Mouse (Mus musculus) heart, embryonic 10.5 days (tissue): ENCODE measurements around the gene Tmem117. TPM values are rescaled to one million over a fixed set of nuclear protein-coding genes. Genes with fewer than 3 reads are reported as not detected.

Experiments used
- DNase-seq: peaks from one replicate; pipeline ENCODE4 v3.0.0-alpha.2; 2017; ENCODE audit warnings: low spot score
- H3K27ac ChIP-seq: fragments of 300-500 bp; sonication (generic); 2 replicates; pipeline ENCODE4 v1.5.1; 2016; ENCODE audit warnings: mild to moderate bottlenecking
- H3K27me3 ChIP-seq: fragments of 300-500 bp; sonication (generic); 2 replicates; pipeline ENCODE4 v1.6.1; 2016; ENCODE audit warnings: mild to moderate bottlenecking; ENCODE audit not compliant: poor library complexity, insufficient read depth, severe bottlenecking
- H3K36me3 ChIP-seq: fragments of 300-500 bp; sonication (generic); 2 replicates; pipeline ENCODE4 v1.6.1; 2016; ENCODE audit warnings: mild to moderate bottlenecking, moderate library complexity
- H3K4me1 ChIP-seq: fragments of 300-500 bp; sonication (generic); 2 replicates; pipeline ENCODE4 v1.6.1; 2016; ENCODE audit warnings: mild to moderate bottlenecking
- H3K4me3 ChIP-seq: fragments of 300-500 bp; sonication (generic); 2 replicates; pipeline ENCODE4 v1.5.1; 2016; ENCODE audit warnings: mild to moderate bottlenecking, moderate library complexity
- H3K9me3 ChIP-seq: fragments of 300-500 bp; sonication (generic); 2 replicates; pipeline ENCODE4 v1.6.1; 2016; ENCODE audit warnings: mild to moderate bottlenecking, moderate library complexity
- WGBS: fragments of 180-500 bp; shearing (Covaris S2); methylation state at CpG from one replicate; pipeline ENCODE4 v1.1.7; 2016; 5-methylcytosine and 5-hydroxymethylcytosine counted together
- polyA plus RNA-seq: library from polyadenylated mRNA; unstranded; fragments of >200 nt; fragmentation: Nextera tagmentation; extraction: Ambion mirVana; gene quantifications from 2 replicates; pipeline ENCODE4 v1.2.1, GENCODE M21; 2016

Gene Tmem117
- polyA plus RNA-seq, 1 experiment from 2014 or later = 0.73 TPM

GRCm38 (mm10) chr15:94801462-94801861 is 172.4 kb downstream of the Tmem117 start:
- no peak for DNase-seq
- WGBS = 73% methylated on average over 8 of the region's 8 CpGs
- Histone ChIP-seq H3K4me3 (no peak overlapping the region), H3K4me1 (peaks cover 8% of the 10 kb centered on the region), H3K27me3 (peaks cover 74% of the 10 kb centered on the region), H3K36me3 (no peaks in the 10 kb centered on the region), H3K9me3 (no peaks in the 10 kb centered on the region), H3K27ac (no peak overlapping the region)

GRCm38 (mm10) chr15:94802820-94803219 is 173.8 kb downstream of the Tmem117 start:
- no peak for DNase-seq
- 85% methylated on average over 17 of the region's 17 CpGs for WGBS
- Histone ChIP-seq H3K4me1 (peaks cover 8% of the 10 kb centered on the region), H3K36me3 (no peaks in the 10 kb centered on the region), H3K4me3 (no peak overlapping the region), H3K27ac (no peak overlapping the region), H3K27me3 (peaks cover 79% of the 10 kb centered on the region), H3K9me3 (no peaks in the 10 kb centered on the region)

- Histone ChIP-seq H3K36me3 (no peaks in the 10 kb centered on the region), H3K9me3 (no peaks in the 10 kb centered on the region), H3K27me3 (peaks cover 76% of the 10 kb centered on the region), H3K4me1 (peaks cover 8% of the 10 kb centered on the region), H3K27ac (no peak overlapping the region), H3K4me3 (no peak overlapping the region)
- WGBS = 30% methylated on average over 17 of the region's 17 CpGs
- DNase-seq = no peak
Measured at GRCm38 (mm10) chr15:94803624-94804342, 174.8 kb downstream of the Tmem117 start.

- Histone ChIP-seq H3K4me3 (no peak overlapping the region), H3K9me3 (no peaks in the 10 kb centered on the region), H3K36me3 (no peaks in the 10 kb centered on the region), H3K27me3 (peaks cover 67% of the 10 kb centered on the region), H3K4me1 (peaks cover 8% of the 10 kb centered on the region), H3K27ac (no peak overlapping the region)
- DNase-seq = no peak
- 81% methylated on average over 3 of the region's 3 CpGs for WGBS
Measured at GRCm38 (mm10) chr15:94806005-94806404, 177.0 kb downstream of the Tmem117 start.

GRCm38 (mm10) chr15:94811550-94811949 is 182.5 kb downstream of the Tmem117 start:
- Histone ChIP-seq H3K9me3 (no peaks in the 10 kb centered on the region), H3K4me3 (no peak overlapping the region), H3K27me3 (peaks cover 32% of the 10 kb centered on the region), H3K36me3 (no peaks in the 10 kb centered on the region), H3K27ac (no peak overlapping the region), H3K4me1 (no peaks in the 10 kb centered on the region)
- no peak for DNase-seq
- 76% methylated on average over 5 of the region's 5 CpGs for WGBS

GRCm38 (mm10) chr15:94814213-94815100 is 185.4 kb downstream of the Tmem117 start:
- no peaks in the 10 kb centered on the region for H3K36me3 ChIP-seq
- WGBS = 83% methylated on average over 15 of the region's 15 CpGs
- H3K9me3 ChIP-seq = no peaks in the 10 kb centered on the region
- DNase-seq = no peak
- no peak overlapping the region for H3K4me3 ChIP-seq
- H3K27me3 ChIP-seq = peaks cover 17% of the 10 kb centered on the region; the same call in 1 of the 2 replicates
- H3K4me1 ChIP-seq = no peaks in the 10 kb centered on the region
- H3K27ac ChIP-seq = no peak overlapping the region

- no peak for DNase-seq
- no peak overlapping the region for H3K4me3 ChIP-seq
- no peaks in the 10 kb centered on the region for H3K36me3 ChIP-seq
- H3K27ac ChIP-seq = no peak overlapping the region
- no peaks in the 10 kb centered on the region for H3K27me3 ChIP-seq
- WGBS = 82% methylated on average over 3 of the region's 3 CpGs
- H3K4me1 ChIP-seq = no peaks in the 10 kb centered on the region
- H3K9me3 ChIP-seq = no peaks in the 10 kb centered on the region
Measured at GRCm38 (mm10) chr15:94835634-94836033, 206.6 kb downstream of the Tmem117 start.

GRCm38 (mm10) chr15:94838646-94839045 is 209.6 kb downstream of the Tmem117 start:
- no peaks in the 10 kb centered on the region for H3K9me3 ChIP-seq
- H3K27me3 ChIP-seq = no peaks in the 10 kb centered on the region
- DNase-seq = no peak
- H3K36me3 ChIP-seq = no peaks in the 10 kb centered on the region
- H3K27ac ChIP-seq = no peak overlapping the region
- 85% methylated on average over 4 of the region's 4 CpGs for WGBS
- H3K4me3 ChIP-seq = no peak overlapping the region
- no peaks in the 10 kb centered on the region for H3K4me1 ChIP-seq

GRCm38 (mm10) chr15:94847501-94847900 is 218.5 kb downstream of the Tmem117 start:
- DNase-seq = no peak

GRCm38 (mm10) chr15:94859641-94860040 is 230.6 kb downstream of the Tmem117 start:
- 87% methylated on average over 6 of the region's 6 CpGs for WGBS
- Histone ChIP-seq H3K4me1 (0 out of 2 replicates have a peak, but pooled peaks cover 2% of the 10 kb centered on the region), H3K27me3 (peaks cover 3% of the 10 kb centered on the region; the same call in 1 of the 2 replicates), H3K4me3 (no peak overlapping the region), H3K9me3 (no peaks in the 10 kb centered on the region), H3K27ac (no peak overlapping the region), H3K36me3 (no peaks in the 10 kb centered on the region)
- no peak for DNase-seq

More at GRCm38 (mm10) chr15:94847501-94847900, 218.5 kb downstream of the Tmem117 start:
- Histone ChIP-seq H3K27me3 (no peaks in the 10 kb centered on the region), H3K4me3 (no peak overlapping the region), H3K36me3 (no peaks in the 10 kb centered on the region), H3K27ac (no peak overlapping the region), H3K9me3 (no peaks in the 10 kb centered on the region), H3K4me1 (no peaks in the 10 kb centered on the region)
- 78% methylated on average over 2 of the region's 2 CpGs for WGBS

GRCm38 (mm10) chr15:94861173-94861572 is 232.1 kb downstream of the Tmem117 start:
- Histone ChIP-seq H3K4me3 (no peak overlapping the region), H3K27ac (no peak overlapping the region)
- 90% methylated on average over 2 of the region's 2 CpGs for WGBS

GRCm38 (mm10) chr15:94864134-94864533 is 235.1 kb downstream of the Tmem117 start:
- no peak for DNase-seq
- Histone ChIP-seq H3K36me3 (no peaks in the 10 kb centered on the region), H3K4me1 (no peaks in the 10 kb centered on the region), H3K9me3 (no peaks in the 10 kb centered on the region), H3K4me3 (no peak overlapping the region), H3K27ac (no peak overlapping the region), H3K27me3 (no peaks in the 10 kb centered on the region)
- 43% methylated on average over 1 of the region's 1 CpGs for WGBS

More at GRCm38 (mm10) chr15:94861173-94861572, 232.1 kb downstream of the Tmem117 start:
- H3K4me1 ChIP-seq = no peaks in the 10 kb centered on the region
- H3K9me3 ChIP-seq = no peaks in the 10 kb centered on the region
- H3K36me3 ChIP-seq = no peaks in the 10 kb centered on the region
- H3K27me3 ChIP-seq = peaks cover 3% of the 10 kb centered on the region; the same call in 1 of the 2 replicates
- DNase-seq = no peak

- no peak overlapping the region for H3K4me3 ChIP-seq
- no peaks in the 10 kb centered on the region for H3K36me3 ChIP-seq
- H3K9me3 ChIP-seq = no peaks in the 10 kb centered on the region
- no peaks in the 10 kb centered on the region for H3K4me1 ChIP-seq
- H3K27ac ChIP-seq = no peak overlapping the region
- DNase-seq = no peak
- no peaks in the 10 kb centered on the region for H3K27me3 ChIP-seq
- 79% methylated on average over 5 of the region's 5 CpGs for WGBS
Measured at GRCm38 (mm10) chr15:94868372-94868771, 239.3 kb downstream of the Tmem117 start.
